Mouse (Mus musculus) CD4-positive naive resting alpha-beta T cell, adult 57 days (primary cell): ENCODE results near the gene Adipoq. TPM values are rescaled to one million over a fixed set of nuclear protein-coding genes. Genes with fewer than 3 reads are reported as not detected.

Experiments used
- total RNA-seq: library from RNA; stranded (reverse); gene quantifications from one replicate; pipeline ENCODE4 v1.2.4, GENCODE M21; 2023

Gene Adipoq
- not detected for total RNA-seq

DNA sequence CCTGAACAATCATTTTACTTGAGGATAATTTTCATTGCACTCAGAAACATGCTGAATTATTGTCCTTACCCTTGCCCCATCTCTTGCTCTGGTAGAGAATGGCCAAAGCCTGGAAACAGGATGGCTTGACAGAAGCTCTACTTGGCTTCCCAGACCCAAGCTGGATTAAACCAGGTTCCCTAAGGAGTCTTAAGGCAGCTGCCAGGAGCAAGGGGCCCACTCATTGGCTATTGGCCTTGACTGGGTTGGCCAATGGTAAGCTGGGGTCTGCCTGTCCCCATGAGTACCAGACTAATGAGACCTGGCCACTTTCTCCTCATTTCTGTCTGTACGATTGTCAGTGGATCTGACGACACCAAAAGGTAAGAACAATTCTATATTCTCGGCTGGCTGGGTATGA lies at the start of gene Adipoq:
Adipoq (plus strand) TSS at position 257 of the 400 bp plus-strand sequence.

DNA sequence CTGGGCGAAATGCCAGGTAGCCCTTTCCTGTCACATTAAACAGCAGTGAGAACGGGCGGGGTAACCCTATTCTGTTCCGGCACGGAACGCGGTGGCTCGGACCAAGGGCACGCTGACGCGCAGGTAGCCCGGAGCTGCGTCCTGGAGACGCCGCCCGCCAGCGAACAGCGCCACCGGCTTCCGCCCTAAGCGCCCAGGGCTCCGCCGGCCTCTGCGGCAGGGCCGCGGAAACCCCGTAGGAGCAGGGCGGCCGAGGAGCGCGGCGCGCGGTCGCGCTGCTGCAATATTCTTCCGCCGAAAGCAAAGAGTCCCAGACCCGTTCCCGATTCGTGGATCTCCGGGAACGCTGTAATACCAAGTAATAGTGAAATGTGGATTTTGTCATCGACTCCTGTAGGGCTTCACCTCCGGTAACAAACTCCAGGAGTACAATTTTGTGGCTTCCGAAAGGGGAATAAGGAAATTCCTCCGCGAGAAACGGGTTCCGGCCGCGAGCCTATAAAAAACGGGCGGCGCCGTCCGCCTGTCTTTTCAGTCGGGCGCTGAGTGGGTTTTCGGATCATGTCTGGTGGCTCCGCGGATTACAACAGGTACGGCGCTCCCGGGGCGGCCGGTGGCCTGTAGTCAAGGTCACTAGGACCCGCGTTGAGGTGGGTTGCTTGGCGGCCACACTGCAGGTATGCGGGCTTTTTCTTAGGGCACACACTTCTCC lies 38.9 kb upstream of the Adipoq start, which contains the start of gene Eif4a2:
Eif4a2 (plus strand) TSS at position 214 of the 712 bp plus-strand sequence.

DNA sequence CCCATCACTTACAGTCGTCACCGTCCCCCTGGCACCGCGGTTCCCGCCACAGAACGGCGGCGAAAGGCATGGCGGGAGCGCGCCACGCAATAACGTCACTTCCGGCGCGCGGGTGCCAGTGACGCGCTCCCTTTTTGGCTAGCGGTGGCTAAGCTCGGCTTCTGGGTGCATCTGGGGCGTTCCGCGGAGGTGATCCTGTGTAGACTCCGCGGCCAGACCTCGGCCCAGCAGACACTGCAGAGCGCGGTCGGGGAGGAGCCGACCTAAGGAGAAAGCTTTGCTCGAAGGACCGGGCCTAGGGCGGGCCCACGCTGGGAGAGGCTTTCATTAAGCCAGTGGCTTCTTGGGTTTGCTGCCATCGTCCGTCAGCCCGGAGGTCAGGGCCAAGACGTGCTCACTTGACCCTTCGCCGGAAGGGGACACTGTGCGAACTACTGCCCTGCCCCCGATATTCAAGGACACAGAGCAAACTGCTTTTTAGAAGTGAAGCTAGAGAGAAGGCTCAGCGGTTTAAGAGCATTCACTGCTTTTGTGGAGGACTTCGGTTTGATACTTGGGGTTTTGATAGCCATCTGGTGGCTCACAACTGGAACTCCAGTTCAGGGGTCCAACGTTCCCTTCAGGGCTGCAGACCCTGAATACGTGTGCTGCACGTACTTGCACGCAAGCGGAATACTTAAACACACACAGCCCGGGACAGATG lies 18.5 kb upstream of the Adipoq start, which contains the start of gene Rfc4:
Rfc4 (minus strand) TSS at position 65 of the 703 bp plus-strand sequence.

Other genes with a start within 250 kb of the Adipoq start
- gene Fetub, start 228.2 kb upstream of the Adipoq start, total RNA-seq: not detected
- not detected for gene Hrg, start 195.5 kb upstream of the Adipoq start, total RNA-seq
- gene Kng2, start 117.1 kb upstream of the Adipoq start, total RNA-seq: not detected
- gene Kng1, start 88.7 kb upstream of the Adipoq start, total RNA-seq: not detected
- 1,098 TPM for gene Eif4a2, start 39.1 kb upstream of the Adipoq start, total RNA-seq
- 7.7 TPM for gene Rfc4, start 18.8 kb upstream of the Adipoq start, total RNA-seq
- gene St6gal1, start 78.2 kb downstream of the Adipoq start, total RNA-seq: 98.6 TPM